Mouse (Mus musculus): ENCODE measurements around the gene P4hb.

The P4hb gene

GRCm38 (mm10) chr11:120571754-120572416, 1.2 kb downstream of the P4hb start:
- 8% methylated on average over 11 of the region's 11 CpGs for WGBS

DNA sequence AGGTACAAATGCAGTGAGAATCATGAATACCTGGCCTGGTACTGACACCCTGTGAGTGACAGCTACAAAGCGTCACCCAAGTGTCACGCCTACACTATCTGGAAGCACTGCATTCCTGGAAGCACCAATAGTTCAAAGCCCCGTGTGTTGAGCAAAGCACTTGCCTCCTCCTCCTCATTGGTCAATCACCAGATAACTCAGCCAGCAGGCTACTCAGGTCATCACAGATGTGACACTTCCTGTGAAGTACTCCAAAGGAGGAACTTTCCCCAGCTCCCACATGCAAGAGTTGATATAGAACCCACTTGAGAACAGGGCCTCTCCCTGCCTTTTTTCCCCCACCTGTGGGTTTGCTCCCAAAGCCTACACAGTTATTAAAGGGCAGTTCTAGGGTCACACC, 1.9 kb downstream of the P4hb start:
- WGBS = 81% methylated on average over 3 of the region's 3 CpGs

DNA sequence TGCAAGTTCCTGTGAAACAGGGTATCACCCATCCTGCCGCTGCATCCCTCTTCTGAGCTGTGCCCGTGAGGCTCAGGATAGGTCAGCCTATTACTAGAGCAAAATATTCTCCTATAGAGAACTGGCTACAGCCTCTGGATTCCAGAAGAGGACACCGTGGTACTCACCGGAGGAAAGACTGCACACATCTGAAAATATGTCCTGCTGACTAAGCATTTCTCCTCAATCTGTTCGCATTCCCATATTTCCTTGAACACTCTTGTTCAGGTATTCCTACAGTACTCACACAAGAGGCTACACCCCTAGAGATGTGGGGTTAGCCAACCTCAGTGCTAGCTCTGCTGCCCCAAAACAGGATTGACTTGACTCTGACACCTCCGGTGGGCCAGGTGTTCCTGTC, 4.7 kb downstream of the P4hb start:
- 91% methylated on average over 6 of the region's 6 CpGs for WGBS

GRCm38 (mm10) chr11:120565114-120565513, 7.9 kb downstream of the P4hb start:
- WGBS = 57% methylated on average over 9 of the region's 9 CpGs

DNA sequence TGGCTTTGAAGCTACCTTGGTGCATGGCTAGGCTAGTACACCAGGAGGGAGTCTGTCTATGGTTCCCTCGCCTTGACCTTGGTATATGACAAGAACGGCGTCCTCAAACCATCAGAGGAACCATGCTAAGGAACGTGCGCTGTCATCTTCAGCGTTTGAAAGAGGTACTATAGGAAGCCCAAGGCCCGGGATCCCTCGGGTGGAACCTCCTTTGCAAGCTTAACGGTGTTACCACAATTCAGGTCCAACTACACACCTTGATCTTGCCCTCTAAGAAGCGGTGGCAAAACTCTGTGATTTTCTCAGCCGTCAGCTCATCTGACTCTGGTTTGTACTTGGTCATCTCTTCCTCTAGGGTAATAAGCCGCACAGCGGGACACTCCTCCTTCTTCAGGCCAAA, 10.1 kb downstream of the P4hb start:
- 96% methylated on average over 13 of the region's 13 CpGs for WGBS

GRCm38 (mm10) chr11:120560952-120561728, 11.9 kb downstream of the P4hb start:
- 91% methylated on average over 13 of the region's 13 CpGs for WGBS

GRCm38 (mm10) chr11:120558843-120559242, 14.2 kb downstream of the P4hb start:
- WGBS = 89% methylated on average over 6 of the region's 6 CpGs

DNA sequence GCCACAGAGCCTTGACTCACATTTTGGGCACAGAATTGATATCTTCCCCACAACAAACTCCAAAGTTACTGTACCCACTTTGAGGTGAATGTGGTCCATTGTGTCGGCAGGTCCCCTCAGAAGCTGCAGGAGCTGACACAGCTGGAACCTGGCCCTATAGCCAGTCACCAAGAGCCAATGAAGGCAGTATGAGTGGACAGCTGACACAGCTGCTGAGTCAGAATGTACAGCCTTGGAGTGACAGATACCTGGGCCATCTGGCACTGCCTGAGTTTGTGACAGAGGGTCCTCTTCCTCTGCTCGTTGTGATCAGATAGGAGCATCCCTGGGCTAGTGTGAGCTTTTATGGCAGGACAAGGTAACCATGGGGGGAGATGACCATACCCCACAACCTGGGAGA, 17.8 kb downstream of the P4hb start:
- 65% methylated on average over 2 of the region's 2 CpGs for WGBS

- WGBS = 77% methylated on average over 7 of the region's 7 CpGs
Measured at GRCm38 (mm10) chr11:120554834-120555233, 18.2 kb downstream of the P4hb start.

GRCm38 (mm10) chr11:120552736-120553135, 20.3 kb downstream of the P4hb start:
- 64% methylated on average over 5 of the region's 5 CpGs for WGBS

DNA sequence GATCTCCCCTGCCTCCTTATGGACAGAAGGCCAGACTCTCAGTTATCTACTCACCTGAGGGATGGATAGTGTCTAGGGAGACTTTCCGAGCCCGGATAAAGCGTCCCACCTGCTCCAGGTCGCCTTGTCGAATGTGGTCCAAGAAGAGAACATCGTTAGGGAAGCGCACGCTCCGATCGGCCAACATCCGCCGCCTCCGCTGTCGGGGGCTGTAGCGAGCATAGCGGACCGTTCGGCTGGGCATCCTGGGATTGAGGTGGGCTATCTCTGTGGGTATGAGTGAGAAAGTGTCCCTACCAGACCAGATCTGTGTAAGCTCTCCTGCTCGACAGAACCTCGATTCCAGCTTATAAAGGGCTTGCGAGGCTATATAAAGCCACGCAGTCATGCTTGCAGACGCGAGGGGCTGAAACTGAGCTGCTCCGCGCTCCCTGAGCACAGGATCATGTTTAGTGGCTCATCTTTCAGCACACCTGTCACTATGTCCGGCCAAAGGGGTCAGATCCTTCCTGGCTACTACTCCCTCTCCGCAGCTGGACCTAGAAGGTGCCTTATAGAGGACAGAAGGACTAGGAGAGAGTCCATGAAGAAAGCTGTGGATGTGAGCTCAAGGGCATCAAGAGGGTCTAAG, 22.1 kb downstream of the P4hb start, which contains the start of gene Ppp1r27:
Ppp1r27 (minus strand) TSS at position 323 of the 631 bp plus-strand sequence.
- WGBS = 95% methylated on average over 28 of the region's 28 CpGs

GRCm38 (mm10) chr11:120549986-120550809, 22.9 kb downstream of the P4hb start:
- 66% methylated on average over 11 of the region's 11 CpGs for WGBS

- under 1% methylated on average over 86 of the region's 87 CpGs for WGBS
Measured at GRCm38 (mm10) chr11:120549168-120549945, 23.7 kb downstream of the P4hb start, which contains the start of gene Mcrip1. Gene Mcrip1, minus strand, starts transcription at chr11:120549727.

DNA sequence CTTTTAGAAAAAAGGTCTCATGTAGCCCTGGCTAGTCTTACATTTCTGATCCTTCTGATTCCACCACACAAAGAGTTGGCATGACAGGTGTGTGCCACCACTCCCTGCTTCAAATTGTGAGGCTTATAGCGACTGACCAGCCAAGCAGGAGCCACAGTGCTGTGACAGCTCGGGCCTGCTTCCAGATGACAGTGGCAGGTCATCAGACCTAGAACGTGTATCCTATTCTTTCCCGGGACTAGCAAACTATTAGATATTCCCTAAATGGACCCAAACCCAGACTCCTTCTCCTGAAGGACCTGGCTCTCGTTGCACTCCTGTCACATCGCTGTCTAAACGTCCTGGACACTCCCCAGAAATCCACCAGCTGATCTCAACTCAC, 24.3 kb downstream of the P4hb start:
- WGBS = 9% methylated on average over 7 of the region's 7 CpGs

GRCm38 (mm10) chr11:120548214-120548613, 24.8 kb downstream of the P4hb start:
- 70% methylated on average over 3 of the region's 3 CpGs for WGBS

DNA sequence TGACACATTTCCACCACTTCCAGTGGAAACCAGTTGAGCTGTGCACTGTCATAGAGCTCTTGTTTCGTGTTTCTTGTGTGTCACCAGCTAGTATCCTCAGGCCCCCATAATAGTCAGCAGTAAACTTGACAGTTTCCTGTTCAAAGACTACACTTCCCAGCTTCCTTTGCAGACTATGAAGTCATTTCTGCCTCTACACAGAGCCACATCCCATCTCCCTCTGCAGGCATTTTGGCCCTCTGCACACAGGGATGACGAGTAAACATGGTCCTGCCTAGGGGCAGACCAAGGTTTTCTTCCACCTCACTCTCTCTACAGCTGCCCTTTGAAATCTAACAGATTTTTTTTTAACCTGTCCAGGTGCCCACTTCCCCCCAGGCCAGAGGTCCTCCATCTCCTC, 25.6 kb downstream of the P4hb start:
- 46% methylated on average over 2 of the region's 2 CpGs for WGBS

DNA sequence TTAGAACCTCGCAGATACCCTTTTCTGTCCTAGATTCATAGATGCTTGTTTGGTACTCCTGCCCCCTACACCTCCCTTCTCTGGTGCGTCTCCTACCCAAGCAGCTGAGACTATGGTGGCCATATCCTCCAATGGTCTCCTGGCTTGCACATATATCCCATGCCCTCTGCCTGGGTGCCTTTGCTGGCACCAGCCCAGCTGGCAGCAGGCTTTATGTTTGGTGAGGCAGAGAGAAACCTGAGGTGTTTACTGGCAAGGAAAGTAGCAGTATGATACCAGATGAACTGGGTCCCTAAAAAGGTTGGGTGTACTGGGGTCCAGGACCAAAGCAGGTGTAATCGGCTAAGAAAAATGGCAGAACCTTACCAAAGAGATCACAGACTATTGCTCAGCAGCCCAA, 27.1 kb downstream of the P4hb start:
- 94% methylated on average over 3 of the region's 3 CpGs for WGBS

GRCm38 (mm10) chr11:120542376-120542775, 30.7 kb downstream of the P4hb start:
- WGBS = 87% methylated on average over 6 of the region's 6 CpGs

DNA sequence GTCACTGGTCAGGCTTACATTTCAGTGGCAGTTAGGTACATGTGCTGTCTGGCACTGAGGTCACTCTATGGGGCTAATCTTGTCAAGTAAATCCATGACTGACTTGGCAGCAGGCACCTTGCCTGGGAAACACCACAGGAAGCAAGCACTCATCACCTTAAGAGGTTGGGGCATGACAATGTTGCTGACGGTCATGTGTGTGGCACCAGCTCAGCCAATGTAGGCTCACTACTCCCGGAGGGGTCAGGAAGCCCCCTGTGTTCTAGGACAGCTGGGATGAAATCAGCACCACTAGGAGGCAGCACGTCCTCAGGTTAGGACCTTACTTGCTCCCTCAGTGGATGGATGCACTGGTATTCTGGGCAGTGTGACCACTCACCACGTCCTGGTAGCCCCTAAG, 31.1 kb downstream of the P4hb start:
- WGBS = 46% methylated on average over 4 of the region's 4 CpGs

DNA sequence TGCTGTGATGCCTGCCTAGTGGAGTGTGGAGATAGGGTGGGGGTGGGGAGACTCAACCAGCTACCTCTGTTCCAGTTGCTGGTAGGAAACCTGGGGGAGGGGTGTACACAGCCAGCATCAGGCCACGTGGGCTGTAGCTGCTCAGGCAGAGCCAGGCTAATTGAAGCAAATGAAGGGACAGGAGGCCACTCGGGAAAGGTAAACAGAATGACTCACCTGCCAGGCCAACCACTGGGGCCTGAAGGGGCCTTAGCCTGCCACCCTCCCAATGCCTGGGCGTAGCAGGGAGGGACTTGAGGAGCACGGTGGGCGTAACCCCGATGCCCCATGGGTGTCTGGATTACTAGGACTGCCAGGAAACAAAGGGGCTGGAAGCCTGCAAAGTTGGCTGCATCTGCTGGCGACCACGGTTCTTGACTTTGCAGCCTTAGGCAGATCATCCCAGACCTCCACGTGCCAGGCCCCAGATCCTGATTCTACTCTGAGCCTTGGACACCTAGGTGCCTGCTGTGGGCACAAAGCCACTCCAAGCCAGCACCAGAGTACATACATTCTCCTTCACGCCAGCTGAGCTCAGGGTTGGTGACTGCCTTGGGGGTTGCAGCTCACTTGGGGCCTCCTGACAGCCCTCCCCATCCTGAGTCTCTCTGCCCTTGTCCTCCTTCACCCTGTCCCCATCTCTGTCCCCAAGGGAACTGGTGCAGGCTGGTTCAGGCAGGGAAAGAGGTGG, 33.6 kb downstream of the P4hb start:
- WGBS = 47% methylated on average over 10 of the region's 10 CpGs

GRCm38 (mm10) chr11:120538955-120539284, 34.1 kb downstream of the P4hb start:
- WGBS = 68% methylated on average over 8 of the region's 8 CpGs
